Mouse (Mus musculus): ENCODE measurements at regions not wholly inside any gene's neighbourhood (a gene's known extent, or its start where the extent isn't known, plus 50 kb on each side); places are given as distances from the start of the nearest gene placed in this dataset.

DNA sequence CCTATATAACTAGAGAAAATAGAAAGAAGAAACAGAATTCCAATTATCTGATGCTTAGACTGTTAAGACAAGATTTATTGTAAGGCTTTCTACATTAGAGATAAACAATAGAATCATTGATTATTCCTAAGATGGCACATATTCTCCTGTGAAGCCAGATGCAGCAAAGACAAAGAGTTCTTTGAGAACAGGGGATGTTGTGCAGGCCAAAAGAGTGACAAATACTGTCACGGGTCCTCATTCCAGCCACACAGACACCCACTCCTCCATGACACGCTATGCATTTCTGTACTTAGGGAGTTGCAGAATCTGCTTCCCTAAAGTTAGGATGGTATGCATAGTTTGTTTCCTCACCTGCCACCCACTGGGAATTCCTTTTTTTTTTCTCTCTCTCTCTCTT, 245.2 kb downstream of the Sv2b start:
- CTCF ChIA-PET: no interaction called here

DNA sequence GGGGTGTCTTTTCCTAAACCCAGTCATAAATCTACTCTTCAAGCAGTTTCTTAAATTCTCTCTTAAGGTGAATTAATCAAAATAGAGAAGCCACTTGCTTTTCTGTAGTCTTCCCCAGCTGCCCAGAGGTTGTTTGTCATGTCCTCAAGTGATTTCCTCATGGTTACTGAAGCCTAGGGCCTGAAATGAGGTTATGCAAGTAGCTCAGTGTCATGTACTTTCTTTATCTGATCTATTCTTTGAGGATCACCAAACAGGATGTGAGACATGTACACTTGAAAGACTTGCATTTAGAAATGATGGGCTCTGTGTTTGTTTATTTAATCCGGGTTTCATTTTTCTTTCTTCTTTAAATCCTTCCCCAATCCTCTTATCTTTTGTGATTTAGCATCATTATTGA, 258.8 kb downstream of the Sv2b start:
- CTCF ChIA-PET: no interaction called here

DNA sequence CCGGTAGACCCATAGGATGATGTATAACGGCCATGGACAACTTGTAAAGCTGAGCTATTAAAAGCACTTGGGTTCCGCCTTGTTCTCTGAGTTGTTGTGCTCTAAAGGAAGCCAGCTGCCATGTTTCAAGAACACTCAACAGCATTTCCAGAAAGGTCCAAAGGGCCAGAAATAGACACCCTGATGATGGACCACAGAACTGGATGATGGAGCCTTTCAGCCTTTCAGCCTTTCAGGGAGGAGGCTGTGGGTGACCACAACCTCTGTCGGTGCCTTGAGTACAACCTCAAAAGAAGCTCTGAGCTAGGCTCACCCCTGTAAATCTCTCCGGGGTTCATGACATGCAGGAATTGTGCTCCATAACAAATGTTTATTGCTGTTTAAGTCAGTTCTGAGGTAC, 259.3 kb downstream of the Sv2b start:
- CTCF ChIA-PET: no interaction called here

DNA sequence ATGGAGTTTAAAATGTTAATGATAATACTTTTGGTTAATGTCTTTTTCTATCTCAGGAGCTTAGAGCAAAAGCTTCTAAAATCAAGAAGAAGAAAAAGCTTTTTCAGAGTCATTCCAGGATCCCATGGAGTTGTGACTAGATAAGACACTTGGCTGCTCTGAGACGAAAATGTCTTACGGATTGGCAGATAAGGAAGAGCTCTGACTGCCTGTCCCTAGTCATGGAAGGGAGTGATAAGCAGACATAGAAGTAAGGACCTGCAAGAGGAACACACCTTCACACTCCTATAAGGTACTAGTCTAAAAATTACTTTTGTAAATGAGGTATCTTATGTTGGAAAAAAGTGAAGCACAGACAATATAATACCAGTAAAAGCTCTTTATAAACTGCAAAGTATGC, 260.2 kb downstream of the Sv2b start:
- CTCF ChIA-PET: no interaction called here

DNA sequence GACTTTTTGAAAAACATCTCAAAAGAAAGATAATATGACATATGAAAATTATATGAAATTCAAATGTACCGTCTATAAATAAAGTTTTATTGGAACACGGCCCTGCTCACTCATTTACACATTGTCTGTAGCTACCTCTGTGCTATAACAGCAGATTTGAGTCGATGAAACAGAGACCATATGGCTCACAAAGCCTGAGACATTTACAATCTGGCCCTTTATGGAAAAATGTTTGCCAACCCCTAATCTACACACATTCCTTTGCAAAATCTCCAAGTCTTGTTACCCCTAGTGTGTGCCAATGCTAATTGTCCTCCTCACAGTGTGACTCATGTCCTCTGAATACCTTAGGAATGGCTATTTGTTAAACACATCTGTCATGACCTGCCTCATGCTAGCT, 261.2 kb downstream of the Sv2b start:
- CTCF ChIA-PET: no interaction called here

DNA sequence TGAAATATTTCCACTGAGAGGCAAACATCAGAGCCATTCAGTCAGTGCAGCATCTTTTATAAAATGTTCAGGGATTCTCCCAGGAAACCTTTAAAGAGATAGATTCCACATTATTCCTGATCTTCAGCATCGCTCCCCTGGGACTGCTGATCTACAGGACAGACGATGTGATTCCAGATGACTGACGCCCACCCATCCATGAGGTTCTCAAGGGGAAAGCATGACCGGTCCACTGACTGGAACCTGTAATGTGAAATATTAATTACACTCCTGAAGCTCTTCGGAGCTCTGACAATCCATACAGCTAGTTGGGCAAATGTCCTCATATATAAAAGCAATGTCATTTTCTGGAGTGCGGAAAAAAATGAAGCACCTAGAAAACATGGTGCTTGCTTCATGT, 268.2 kb downstream of the Sv2b start:
- CTCF ChIA-PET: no interaction called here

DNA sequence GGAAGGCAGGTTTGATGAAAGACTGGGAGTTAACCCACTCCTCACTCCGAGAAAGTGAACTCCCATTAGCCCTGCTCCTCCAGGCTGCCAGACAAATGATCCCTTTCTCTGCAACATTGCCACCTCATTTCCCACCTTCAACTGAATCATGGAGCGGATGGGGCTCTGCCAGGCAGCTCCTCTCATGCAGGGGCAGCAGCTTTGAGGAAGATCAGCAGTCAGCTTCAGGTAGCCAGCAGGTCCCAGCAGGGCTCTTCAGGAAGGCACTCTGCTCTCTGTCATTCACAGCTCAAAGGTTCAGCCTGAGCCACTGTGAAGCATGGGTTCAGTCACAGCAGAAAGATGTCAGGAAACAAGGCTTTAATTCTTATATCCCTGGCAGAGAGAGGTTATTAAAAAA, 282.9 kb downstream of the Sv2b start:
- CTCF ChIA-PET: no interaction called here

DNA sequence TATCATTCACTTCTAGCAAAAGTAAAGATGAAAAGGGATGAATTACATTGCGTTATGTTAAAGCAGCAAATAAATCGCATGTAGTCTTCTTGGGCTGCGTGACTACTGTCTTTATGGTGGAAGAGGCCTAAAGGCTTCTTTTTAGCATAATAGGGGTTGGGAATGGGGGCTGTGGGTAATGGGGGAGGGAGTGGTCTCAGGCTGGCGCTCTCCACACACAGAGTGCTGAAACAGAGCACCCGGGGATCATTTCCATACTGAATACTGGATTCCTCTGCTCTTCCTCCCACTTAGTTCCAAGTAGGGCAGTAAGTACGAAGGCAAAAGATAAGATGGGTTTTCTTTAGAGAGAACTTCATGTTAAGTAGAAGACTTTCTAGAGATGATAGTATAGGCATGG, 287.1 kb downstream of the Sv2b start:
- CTCF ChIA-PET: no interaction called here

DNA sequence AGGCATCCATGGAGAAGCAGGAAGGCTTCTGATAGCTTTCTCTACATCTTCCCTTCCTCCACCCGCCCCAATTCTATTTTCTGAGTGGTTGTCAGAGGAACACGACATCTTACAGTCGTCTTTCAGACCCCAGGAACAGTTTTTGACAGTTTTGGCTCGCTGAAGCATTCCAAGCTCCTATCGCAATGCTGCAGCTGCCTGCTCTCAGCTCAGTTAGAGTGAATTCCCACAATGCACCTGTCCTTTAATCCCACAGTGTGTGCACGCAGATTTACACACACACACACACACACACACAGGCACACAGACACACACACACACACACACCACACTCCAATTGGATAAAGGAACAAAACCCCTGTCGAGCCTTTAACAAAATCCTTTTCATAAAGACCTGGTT, 290.4 kb downstream of the Sv2b start:
- CTCF ChIA-PET: no interaction called here

DNA sequence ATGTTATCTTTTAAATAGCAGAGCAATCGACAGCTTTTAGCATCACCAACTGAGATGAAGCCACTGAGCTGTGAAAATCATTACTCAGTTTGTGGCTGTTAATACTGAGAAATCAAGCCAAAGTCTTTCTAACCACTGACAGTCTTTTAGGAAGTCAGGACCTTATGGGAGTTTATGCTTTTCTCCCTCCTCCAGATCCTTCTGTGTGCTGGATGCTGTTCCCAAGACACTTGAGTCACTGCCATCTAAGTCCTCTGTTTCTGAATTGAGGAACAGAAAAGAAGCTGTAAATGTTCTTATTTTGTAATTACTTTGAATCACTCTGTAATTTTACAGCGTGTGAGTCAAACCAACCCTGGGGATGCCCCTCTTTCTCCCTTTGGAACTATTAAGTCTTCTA, 300.6 kb downstream of the Sv2b start:
- CTCF ChIA-PET: no interaction called here

DNA sequence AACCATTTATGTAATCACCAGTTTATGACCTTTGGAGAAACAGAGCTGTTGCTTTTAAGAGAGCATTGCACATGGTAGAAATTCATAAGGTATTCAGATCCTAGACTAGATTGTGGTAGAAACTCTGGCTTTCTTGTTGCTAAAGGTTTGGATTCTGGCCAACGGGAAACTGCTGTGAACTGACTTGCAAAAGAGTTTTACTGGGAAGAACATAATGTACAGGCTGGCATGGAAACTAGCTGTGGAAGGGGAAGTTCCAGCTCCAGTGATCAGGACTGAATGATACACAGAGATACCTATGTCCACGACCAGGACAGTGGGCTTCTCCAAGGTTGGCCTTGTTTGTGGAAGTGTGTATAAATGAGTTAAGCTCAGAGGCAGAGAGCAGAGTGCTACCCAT, 318.9 kb downstream of the Sv2b start:
- CTCF ChIA-PET: no interaction called here

DNA sequence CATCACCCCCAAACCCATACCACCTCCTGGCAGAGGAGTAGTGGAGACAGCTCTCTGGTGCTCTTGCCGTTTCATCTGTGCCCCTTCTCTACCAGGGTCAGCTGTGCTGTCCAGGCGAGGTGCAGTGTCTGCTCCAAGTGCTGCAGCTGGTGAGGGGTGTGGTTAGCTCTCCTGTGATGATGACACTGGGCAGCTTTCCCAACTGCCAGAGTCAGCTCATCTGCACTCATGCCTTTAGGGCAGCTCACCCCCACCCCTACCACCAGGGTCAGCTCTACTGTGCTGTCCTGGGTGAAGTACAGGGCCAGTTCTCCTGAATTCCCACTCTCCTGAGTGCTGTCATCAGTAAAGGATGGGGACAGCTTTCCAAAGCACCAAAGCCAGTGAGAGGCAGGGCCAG, 329.6 kb downstream of the Sv2b start:
- CTCF ChIA-PET: no interaction called here

DNA sequence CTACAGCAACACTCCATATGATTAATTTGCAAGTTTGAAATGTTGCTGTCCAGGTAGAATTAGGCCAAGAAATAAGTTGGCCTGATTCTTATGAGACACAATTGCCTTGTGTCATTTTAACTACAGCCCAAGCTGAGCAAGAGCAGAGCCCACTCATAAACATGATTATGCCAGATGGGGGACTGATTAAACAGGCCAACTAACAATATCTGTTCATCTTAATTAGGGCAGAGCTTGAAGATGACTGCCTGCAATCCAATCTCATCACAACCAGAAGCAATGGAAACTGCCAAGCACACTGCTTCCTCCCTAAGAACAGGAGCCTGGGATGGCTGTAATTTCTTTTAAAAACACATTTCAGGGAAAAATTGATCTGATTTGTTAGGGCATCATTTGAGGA, 333.1 kb downstream of the Sv2b start:
- CTCF ChIA-PET: no interaction called here

DNA sequence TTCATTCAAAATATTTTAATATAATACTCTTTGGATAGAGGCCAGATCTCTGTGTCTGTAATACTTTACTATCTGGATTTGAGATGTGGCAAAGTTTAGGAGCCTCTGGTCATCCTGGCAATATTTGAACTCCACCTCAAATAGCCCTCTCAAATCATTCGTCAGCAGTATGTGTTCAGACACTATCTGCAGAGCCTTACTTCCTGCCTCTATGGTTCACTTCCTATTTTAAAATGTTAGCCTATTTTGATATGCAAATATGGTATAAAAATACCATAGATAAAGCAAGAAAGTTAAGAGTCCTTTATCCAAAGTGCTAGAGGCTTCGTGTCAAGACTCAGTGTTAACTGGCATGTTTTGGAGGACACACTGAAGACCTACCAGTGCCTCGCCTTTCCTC, 334.6 kb downstream of the Sv2b start:
- CTCF ChIA-PET: no interaction called here

DNA sequence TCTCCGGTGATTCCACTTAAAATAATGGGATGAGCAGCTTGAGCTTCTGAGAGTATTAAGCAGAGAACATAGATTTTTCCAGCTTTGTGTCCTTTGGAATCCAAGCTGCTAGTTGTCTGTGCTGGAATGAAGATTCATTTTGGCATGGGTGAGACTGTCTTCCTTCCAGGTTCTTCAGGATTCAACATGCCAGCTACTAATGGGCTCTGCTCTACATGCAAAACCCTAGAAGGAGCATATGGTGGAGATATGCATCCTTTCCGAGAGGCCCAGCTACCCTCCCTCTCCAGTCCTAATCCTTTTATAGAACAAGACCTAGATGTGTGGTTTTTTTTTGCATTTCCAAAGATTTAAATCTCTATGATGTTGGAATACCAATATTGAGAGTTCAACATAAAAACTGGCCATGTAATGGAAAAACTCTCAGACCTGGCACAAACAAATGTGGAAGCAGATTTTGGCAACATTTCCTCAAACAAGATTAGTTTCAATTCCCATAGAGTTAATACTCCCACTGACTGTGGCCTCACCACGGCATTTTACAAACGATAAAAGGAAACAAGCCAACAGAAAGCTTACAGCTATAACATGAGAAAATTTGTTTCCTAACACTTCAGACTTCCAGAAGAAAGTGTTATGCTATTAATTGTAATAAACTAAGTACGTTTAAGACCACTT, 364.5 kb downstream of the Sv2b start:
- CTCF ChIA-PET: interaction anchor here (0.7 kb wide), 1 partner anchor 69 kb away, joined by 3 read pairs; no protein-coding TSS in a partner anchor

DNA sequence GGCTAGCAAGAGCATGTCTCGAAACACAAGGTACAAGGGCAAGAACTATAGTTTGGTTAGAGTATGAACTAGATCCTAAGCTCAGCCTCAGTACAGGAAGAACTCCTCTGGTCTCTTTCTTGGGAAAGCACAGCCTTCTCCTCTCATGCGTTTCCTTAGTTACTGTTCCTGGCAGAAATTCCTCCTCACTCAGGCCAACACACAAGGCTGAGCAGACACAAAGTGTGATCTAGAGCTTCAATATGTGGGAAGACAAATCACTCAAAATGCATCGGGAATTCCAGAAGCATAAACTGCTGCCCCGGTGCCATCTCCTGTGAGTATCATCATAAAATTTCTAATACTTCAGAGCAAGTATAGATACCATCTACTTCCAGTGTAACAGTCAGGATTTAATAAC, 366.1 kb downstream of the Sv2b start:
- CTCF ChIA-PET: no interaction called here

DNA sequence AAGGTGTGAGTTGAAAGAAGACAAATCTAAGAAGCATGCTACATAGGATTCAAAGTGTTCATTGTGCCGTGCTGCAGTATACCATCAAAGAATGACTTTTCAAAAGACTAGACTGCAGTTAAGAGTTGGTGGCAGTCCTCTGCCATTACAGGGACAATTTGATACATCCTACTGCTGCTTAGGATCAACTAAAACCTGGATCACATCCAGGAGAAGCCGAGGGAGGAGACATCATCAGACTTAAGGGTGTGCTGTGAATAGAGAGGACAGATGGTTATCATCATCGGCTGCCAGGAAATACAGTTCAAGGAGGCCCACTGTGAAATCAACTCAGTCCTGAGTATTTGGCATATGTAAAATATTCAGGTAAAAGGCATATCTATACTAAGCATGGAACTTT, 366.9 kb downstream of the Sv2b start:
- CTCF ChIA-PET: no interaction called here

DNA sequence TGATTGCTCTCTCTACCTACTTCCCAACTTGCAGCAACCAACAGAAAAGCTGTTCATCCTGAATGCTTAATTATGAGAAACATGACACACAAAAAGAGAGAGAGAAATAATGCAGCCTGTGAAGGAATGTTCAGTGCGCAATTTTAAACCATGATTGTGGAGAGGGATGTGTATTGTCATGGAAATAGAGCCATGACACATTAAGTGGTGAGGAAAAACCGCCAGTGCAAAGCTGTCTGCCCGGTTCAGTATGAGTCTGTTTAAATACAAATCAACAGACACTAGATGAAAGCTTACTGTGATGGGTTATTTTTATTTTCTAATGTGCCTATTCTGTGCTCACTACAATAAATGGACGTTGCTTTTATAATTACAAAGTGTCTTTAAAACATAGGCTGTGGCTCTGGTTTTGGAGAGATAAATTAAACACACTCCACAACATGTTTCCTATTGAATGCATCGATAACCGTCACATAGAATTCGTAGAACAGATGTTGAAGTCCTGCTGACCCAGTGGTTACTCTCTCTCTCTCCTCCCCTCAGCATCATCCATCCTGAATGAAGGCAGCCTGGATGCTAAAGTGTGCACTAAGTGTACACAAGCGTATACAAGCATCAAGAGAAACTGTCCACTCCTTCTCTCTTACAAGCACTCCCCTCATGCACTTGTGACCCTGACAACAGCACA, 374.7 kb upstream of the Slco3a1 start:
- CTCF ChIA-PET: no interaction called here

DNA sequence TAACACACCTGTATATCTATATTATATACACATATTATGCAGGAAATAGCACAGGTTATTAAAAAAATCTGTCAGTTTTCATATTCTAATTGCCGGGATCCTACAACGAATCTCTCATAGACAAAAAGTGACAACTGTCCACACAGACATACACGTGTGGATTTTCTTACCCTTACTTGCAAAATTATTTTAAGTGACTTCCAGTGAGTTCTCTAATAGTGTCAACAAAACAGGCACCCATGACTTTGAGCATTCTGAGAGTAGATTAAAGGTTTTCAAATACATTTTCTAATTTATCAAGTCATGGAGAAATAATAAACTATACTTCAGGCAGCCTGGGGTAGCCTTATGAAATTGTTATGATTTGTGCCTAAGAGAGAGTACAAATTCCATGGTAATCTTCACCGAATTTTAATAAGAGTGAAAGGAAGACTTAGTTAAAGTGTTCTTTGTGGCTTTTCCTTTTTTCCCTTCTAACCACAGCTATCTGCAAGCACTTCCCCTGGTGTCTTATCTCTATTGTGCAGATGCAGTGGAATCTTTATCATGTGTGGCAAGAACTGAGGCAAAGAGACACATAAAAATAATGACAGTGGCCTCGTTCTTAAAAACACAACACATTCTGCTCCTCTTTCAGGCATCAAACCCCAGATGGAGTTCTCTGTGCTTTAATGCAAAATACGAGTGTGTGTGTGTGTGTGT, 373.8 kb upstream of the Slco3a1 start:
- CTCF ChIA-PET: no interaction called here

DNA sequence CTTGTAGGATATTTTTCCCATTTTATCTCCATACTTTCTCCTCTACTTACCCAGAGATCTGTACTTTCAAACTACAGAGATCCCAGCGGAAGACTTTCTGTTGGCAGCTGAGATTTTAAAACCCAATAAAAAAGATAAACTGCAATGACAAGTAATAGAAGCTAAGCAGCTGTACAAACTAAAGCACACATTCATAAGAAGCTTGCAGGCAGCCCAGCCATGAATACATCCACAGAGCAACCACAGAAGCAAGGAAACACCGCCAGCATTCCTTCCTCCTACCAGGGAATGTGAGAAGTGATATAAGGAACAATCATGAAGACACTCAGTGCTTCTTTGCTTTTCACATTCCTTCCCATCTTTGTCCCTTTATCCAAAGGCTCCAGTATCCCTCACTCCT, 372.1 kb upstream of the Slco3a1 start:
- CTCF ChIA-PET: no interaction called here

DNA sequence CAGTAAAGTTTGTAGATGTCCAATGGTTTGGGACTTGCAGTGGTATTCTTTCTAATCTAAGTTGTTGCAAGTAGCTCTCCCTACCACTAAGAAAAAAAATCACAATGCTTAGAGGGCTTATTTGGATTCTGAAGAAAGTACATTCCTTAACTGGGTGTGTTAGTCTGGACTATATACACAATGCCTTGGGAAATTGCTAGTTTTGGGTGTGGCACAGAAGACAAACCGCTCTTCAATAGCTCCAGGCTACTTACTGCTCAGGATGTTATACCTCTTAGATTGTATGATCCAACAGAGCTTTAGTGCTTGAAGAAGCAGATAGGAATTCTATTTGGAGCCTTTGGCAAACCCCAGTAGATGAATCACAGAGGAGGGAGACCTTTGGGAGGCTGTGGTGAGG, 369.6 kb upstream of the Slco3a1 start:
- CTCF ChIA-PET: no interaction called here

DNA sequence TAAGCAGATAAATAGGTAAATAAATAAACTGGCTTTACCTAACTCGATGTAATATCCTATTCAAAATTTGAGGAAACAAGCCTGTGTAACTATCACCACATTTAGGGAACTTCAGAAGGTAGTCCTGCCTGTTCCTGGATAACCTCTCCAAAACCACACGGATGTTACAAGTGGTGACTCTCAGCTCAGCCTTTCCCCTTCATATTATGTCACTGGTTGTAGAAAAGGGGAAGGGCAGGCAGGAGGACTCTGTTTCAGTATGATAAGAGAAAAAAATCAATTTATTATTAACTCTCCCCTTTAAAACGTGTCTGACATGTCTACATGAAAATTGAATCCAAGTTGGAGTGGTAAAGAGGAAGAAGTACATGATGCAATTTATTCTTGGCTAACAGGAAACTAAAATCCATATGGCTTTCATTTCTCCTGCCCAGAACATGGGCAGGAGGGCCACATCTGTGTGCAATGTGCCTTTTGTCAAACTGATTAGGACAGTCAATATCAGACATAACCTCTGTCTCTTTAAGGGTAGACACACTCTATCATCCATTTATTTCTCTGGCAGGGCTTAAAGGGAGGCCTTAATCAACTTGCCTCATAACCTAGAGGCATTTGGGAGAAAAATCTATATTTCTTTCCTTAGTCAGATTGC, 353.9 kb upstream of the Slco3a1 start:
- CTCF ChIA-PET: no interaction called here

DNA sequence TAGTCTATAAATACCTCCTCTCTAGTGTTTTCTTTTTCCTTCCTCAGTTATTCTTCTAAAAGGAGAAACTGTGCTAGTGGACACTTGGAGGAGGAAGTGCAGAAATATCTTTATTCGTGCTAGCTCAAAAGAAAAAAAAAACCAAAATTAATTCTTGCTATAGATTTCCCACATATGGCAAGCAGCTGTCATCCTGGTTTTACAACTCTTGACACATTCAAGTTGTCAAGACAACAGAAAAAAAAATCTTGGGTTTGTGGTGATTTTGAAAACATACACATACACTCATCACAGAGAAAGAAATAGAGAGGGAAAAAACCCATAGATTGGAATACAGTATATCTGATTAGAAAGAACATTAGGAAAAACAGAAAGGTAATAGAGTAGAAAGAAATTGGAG, 352.8 kb upstream of the Slco3a1 start:
- CTCF ChIA-PET: no interaction called here

Data from spleen, embryonic (tissue).